Mouse (Mus musculus) liver, postnatal 0 days (tissue): ENCODE data around the gene Prnd.

Experiments
- CTCF ChIP-seq: sonication (generic); IDR thresholded peaks from 2 replicates; pipeline ENCODE4 v1.5.1; 2016; ENCODE audit warnings: antibody characterized with exemption, low read depth
- EP300 ChIP-seq: IDR thresholded peaks from 2 replicates; pipeline ENCODE4 v1.6.1; 2016; ENCODE audit warnings: antibody characterized with exemption, low read depth, mild to moderate bottlenecking

GRCm38 (mm10) chr2:131957731-131958222, 7.1 kb downstream of the Prnd start:
- TF ChIP-seq CTCF (no peak), EP300 (no peak)
